Mouse (Mus musculus) inflammation-experienced regulatory T-cells, adult 6 months (primary cell): Measurements from ENCODE around the gene Zfp541. TPM values are rescaled to one million over a fixed set of nuclear protein-coding genes. Genes with fewer than 3 reads are reported as not detected.

Source experiments
- ATAC-seq: one replicate; pipeline ENCODE4 v1.8.0; 2017
- polyA plus RNA-seq, 3 experiments: library from polyadenylated mRNA; unstranded; fragments of 100-300 nt; shearing (Covaris generic); gene quantifications; one replicate each; pipeline ENCODE4 v1.2.1; 2017

Gene Zfp541
- polyA plus RNA-seq, 3 experiments from 2014 or later: 0.07 TPM; not detected in 2

DNA sequence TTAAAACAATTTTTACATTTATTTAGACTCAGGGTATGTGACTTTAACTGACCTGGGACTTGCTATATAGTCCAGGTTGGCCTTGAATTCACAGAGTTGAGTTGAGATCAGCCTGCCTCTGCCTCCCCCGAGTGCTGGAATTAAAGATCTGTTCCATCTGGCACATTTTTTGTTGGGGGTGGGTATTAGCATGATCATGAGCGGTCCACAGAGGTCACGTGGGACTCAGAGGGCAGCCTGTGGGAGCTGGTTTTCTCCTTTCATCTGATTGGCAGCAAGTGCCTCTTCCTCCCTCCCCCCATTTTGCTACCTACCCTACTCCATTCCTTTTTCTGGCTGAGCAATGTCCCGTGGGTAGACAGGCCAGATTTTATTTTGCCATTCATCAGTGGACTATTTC, 19.0 kb downstream of the Zfp541 start:
- ATAC-seq: no peak

DNA sequence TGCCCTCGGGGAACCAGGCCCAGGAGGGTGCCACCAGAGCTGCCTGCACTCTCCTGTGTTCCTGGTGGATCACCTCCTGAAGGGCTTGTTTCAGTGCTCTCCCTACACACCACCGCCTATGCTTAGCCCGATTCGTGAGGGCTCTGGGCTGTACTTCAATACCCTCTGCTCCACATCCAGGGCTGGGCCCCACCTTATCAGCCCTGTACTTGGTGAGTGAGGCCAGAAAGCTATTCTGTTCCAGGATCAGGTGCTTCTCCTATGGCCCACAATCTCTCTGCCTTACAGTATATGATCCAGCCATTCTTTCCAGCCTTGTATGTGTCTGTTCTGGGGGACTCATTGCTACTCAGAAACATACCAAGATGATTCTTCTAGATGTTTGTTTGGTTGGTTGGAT, 21.7 kb downstream of the Zfp541 start:
- ATAC-seq: no peak

DNA sequence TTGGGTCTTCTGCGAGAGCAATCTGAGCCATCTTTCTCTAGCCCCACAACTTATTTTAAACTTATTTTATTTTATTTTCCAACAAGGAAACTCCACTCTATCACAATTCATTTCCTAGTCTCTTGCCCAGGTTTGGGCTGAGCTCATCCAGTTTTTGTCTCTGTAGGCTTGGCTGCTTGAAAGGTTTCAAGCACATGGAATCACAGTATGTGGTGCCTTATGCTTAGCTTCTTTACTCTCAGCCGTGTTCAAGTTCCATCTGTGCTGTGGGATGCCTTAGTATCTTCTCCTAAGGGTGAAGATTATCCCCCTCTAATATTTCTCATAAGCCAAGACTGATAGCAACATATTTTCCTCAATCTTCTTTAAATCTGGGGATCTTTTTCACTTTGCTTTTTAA, 26.0 kb downstream of the Zfp541 start:
- no peak for ATAC-seq

- no peak for ATAC-seq
These were observed 33.0 kb downstream of the Zfp541 start for GRCm38 (mm10) chr7:16094592-16094991.

DNA sequence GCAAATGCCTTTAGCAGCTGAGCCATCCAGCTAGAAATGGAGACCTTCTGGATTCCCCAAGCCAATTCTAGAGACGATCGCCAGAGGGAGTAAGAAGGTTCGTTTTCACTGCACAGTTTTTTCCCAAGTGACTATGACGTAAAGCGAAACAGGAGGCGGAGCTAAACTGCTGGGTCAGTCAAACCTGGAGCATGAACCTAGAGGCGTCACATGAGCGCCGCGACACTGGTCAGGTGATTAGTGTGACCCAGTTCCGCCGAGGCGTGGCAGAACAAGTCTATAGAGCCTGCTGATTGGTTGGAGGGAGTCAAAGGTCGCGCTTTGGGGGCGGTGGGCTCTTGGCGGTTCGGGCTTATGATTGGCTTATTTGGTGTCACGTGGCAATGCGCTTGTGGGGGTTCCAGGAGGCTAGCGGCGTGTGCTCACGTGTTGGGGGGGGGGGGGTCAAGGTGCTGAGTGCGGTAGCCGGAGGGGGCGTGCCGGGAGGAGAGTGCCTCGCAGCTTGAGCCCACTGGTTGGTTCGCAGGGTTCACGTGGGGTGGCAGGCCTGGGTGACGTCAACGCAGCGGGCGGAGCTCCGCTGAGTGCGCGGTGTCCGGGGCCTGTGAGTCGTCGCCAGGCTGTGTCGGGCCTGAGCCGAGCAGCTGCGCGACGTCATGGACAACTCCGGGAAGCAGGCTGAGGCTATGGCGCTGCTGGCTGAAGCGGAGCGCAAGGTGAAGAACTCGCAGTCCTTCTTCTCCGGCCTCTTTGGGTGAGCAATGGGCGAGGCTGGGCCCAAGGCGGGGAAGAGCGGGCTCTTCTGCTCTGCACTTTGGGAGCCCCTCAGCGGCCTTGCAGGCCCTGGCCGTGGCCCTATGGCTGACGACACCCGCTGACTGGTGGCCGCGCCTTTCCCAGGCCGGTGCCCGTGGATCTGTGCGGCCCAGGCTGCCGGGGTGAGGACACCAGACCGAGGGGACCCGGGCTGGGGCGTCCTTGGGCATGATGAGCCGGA, 36.7 kb downstream of the Zfp541 start, which contains the start of gene Napa:
Gene Napa (plus strand): TSS at position 438 of the 997 bp plus-strand sequence.
- peak; percentile 90 for ATAC-seq

GRCm38 (mm10) chr7:16099901-16100300, 38.3 kb downstream of the Zfp541 start:
- ATAC-seq: no peak

GRCm38 (mm10) chr7:16101081-16101480, 39.5 kb downstream of the Zfp541 start:
- no peak for ATAC-seq

DNA sequence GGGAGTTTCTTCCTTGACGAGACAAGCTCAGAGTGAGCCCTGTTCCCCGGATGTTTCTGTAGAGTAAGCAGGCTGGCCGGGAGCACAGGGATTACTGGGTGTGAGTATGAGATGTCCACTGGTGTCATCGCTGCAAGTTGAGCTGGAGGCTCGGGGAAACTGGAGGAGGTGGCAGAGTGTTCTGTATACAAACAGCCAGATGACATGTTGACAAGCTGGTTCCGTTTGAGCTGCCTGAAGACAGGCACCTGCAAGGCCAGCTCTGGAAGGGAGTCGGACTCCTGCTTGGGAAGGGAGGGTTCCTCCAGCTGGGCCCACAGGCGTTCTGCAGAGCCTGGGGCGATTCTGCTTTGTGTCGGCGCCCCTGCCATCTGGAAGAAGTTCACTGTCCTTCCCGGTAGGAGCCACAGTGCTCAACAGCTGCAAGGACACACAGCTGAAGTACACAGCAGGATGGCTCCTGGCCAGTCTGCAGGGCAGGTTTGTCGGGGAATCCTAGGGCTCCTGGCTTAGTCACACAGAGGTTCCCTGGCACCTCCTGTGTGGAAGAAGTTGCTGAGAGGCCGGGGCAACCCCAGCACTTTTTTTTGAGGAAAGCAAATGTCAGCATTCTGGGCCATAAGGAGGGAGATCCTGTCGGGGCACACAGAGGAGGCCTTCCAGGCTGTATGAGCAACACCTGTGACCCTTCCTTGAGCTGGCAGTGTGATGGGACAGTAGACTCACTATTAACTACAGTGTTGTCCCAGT, 40.3 kb downstream of the Zfp541 start:
- ATAC-seq: no peak

DNA sequence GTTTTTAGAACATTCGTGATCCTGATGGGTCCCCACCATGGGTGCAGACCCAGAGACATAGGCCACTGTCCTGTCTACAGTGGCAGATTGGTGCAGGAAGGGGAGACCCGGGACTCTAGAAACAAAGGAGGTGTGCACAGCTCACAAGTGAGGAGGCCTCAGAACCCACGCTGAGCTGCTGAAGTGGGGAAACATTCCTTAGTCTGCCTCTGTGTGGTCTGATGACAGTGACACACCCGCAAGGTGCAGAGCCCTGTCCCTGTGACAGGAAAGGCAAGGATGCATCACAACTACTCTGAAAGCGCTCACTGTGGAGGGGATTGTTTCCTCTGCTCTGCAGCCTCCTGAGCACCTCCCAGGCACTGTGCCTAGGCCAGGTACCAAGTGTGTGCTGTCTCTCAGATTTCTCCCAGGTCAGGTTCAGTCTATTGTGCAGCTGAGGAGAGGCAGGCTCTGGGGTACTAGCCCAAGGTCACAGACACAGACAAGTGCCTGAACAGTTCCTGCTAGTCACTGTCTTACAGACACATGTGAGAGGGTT, 41.1 kb downstream of the Zfp541 start:
- ATAC-seq: no peak

- ATAC-seq: no peak
These were observed 42.1 kb downstream of the Zfp541 start for GRCm38 (mm10) chr7:16103760-16104159.

GRCm38 (mm10) chr7:16104611-16105388, 43.2 kb downstream of the Zfp541 start:
- no peak for ATAC-seq

- no peak for ATAC-seq
These were observed 47.4 kb downstream of the Zfp541 start for GRCm38 (mm10) chr7:16108886-16109542.

DNA sequence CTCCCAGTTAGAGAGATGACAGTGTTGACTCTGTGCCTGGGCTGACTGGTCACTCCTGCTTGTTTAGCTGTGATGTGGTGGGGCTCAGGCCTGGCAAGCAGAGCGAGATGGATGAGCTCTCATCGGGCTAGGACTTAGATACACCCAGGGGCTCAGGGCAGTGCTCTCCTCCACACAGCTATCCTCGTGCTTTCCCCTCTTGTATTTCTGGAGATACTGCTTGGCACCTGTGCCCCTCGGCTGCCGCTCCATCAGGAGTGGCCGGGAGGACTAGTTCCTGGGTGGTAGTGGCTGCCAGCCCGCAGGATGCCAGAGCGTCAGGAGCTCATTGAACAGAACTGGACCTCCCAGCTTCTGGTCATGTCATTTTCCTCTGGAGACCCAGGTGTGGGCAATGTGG, 48.5 kb downstream of the Zfp541 start:
- no peak for ATAC-seq

DNA sequence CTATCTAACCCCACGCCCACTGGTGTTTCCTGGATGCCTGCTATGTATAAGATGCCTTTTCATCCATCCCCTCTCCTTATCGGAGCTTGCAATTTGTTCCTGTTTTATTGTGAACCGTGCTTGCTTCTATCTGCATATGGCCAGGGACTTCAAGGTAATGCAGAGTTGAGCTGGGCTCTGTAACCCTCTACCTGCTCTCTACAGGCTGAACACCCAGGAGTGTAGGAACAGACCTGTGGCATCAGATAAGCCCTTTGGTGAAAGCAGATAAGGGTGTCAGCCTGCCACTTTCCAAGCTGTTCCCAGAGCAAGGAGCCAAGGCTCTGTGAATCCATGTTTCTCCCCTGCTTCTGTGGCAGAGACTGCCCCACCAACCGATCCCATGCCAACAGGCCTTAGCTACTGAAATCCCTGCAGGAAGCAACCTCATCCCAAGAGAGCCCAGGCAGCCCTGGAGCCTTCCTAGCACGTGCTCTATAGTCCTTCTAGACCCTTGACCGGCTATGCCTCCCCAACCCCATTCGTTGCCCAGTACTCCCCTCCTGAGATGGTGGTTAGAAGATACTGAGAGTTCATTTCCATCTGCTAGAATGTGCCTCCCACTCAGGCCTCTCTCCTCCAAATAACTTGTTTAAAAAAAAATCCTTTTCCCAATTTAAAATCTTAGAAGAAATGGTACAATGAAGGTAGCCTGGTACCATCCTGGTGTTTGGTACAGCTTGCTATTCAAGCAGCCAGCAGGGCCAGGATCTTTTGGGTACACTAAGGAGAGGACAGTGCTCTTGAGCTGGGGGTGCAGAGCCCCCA, 49.9 kb downstream of the Zfp541 start:
- no peak for ATAC-seq

GRCm38 (mm10) chr7:16116418-16116817, 54.8 kb downstream of the Zfp541 start:
- ATAC-seq: no peak

GRCm38 (mm10) chr7:16117100-16117499, 55.5 kb downstream of the Zfp541 start:
- ATAC-seq: no peak

GRCm38 (mm10) chr7:16119569-16120261, 58.1 kb downstream of the Zfp541 start, which contains the start of gene Kptn:
Kptn (plus strand) TSS chr7:16119895.
- ATAC-seq: peak; percentile 86

DNA sequence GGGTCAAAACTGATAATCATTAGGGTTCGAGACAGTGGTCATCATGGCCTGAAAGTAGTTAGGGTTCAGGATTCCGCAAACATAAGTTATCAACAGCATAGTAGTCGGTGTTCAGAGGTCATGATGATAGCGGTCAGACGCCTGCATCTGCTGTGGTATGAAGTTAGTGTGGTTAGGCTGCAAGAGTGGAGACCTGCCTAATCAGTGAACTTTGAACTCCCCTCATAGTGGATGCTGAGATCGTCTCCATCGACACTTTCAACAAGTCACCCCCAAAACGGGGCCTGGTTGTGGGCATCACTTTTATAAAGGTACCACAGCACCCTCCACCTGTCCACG, 58.6 kb downstream of the Zfp541 start:
- ATAC-seq: no peak

DNA sequence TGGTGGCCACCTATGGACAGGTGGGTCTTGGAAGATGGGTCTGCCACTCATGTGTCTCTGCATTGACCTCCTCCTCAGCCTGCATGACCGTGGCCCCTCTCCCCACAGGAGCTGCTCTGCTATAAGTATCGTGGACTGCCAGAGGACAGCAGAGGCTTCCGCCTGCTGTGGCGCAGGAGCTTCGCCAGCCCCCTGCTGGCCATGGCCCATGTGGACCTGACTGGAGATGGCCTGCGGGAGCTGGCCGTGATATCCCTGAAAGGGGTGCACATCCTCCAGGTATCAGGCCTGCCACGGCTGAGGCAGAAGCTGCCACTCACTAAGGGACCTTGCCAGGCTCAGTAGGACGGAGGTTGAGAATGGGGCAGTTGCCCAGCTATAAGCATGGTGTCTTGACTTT, 64.2 kb downstream of the Zfp541 start:
- no peak for ATAC-seq

DNA sequence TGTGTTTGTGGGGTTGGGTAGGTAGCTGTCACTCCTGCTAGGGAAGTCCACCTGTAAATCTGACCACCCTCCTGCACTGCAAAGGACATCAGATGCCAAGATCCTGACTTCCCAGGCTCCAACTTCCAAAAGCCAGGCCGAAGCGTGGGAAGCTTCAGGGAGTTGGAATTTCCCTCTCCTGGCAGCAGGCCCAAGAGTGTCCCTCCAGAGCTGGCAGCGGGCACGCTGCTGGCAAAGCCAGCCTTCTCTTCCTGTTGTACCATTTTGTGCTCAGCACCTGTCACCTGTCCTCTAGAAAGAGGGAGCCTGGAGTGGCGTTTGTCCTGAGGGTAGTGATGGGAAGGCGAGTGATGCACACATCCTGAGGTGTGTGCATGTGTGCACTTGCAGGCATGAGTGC, 66.7 kb downstream of the Zfp541 start:
- ATAC-seq: no peak
